Mouse (Mus musculus): ENCODE measurements around the gene Frmd5. TPM values are rescaled to one million over a fixed set of nuclear protein-coding genes. Genes with fewer than 3 reads are reported as not detected.
"Not testable (repeated sequence)": the region's sequence is repeated elsewhere in the genome, so short reads cannot be mapped to it uniquely, and the experiment has no call there.

Frmd5 gene
- polyA plus RNA-seq, 2 experiments, result 0.78 to 2.2 TPM

DNA sequence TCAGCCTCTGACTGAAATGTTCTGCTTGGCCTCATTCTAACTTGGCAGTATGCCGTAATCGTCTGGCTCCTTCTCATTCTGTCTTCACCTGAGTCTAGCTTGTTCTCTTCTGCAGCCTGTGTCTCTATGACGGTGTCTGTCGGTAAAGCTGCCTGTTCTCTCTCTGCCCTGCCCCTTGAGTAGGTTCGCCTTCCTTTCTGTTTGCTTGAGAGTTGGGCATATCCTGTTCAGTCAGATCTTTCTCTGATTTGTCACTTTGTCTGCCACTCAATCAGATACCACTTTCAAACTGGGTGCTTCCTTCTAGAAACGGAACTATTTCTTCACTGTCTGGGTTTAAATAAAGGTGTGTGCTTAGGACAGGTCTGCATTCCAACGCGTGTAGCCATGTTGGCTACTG lies 295.5 kb downstream of the Frmd5 start:
- TF ChIP-seq POLR2A (IDR thresholded peaks at IDR 0.05; ENCODE audit: borderline replicate concordance, extremely low read depth, insufficient read depth, insufficient read length), result no peak
- Histone ChIP-seq H3K9ac (ENCODE audit: low read depth, low read length, severe bottlenecking) (no peak overlapping the region), H3K27me3 (ENCODE audit: control insufficient read depth, insufficient read depth, low read length) (no peaks in the 10 kb centered on the region), H3K27ac (replicated peaks; ENCODE audit: low read depth, low read length) (no peak overlapping the region), H3K9me3 (ENCODE audit: control insufficient read depth, low read length) (no peaks in the 10 kb centered on the region), H3K36me3 (ENCODE audit: control insufficient read depth, insufficient read depth, low read length) (peaks cover 20% of the 10 kb centered on the region), H3K4me3 (replicated peaks; ENCODE audit: low read length) (no peak overlapping the region), H3K4me2 (replicated peaks; ENCODE audit: low read depth, low read length, severe bottlenecking) (no peak overlapping the region), H3K4me1 (ENCODE audit: control insufficient read depth, insufficient read depth, low read length) (peaks cover 12% of the 10 kb centered on the region; the same call in 1 of the 2 replicates)
- WGBS, result 95% methylated on average over 8 of the region's 8 CpGs
- ATAC-seq (ENCODE audit: low FRiP score, low read depth) (no peak), DNase-seq (ENCODE audit: low spot score) (no peak)

- H3K4me3 ChIP-seq (replicated peaks; ENCODE audit: low read length), result peak overlapping the region; percentile 33
- no peaks in the 10 kb centered on the region for H3K27me3 ChIP-seq (ENCODE audit: control insufficient read depth, insufficient read depth, low read length)
- H3K9me3 ChIP-seq (ENCODE audit: control insufficient read depth, low read length), result no peaks in the 10 kb centered on the region
- no peak overlapping the region for H3K9ac ChIP-seq (ENCODE audit: low read depth, low read length, severe bottlenecking)
- ATAC-seq (ENCODE audit: low FRiP score, low read depth) (0 out of 2 replicates have a peak, but pooled peaks have one; percentile 34), DNase-seq (ENCODE audit: low spot score) (peak; percentile 31)
- H3K27ac ChIP-seq (replicated peaks; ENCODE audit: low read depth, low read length), result no peak overlapping the region
- WGBS, result 15% methylated on average over 16 of the region's 16 CpGs
- peaks cover 16% of the 10 kb centered on the region for H3K36me3 ChIP-seq (ENCODE audit: control insufficient read depth, insufficient read depth, low read length)
- H3K4me1 ChIP-seq (ENCODE audit: control insufficient read depth, insufficient read depth, low read length), result peaks cover 12% of the 10 kb centered on the region; the same call in 1 of the 2 replicates
- peak overlapping the region; percentile 44 for H3K4me2 ChIP-seq (replicated peaks; ENCODE audit: low read depth, low read length, severe bottlenecking)
- no peak for TF ChIP-seq POLR2A (IDR thresholded peaks at IDR 0.05; ENCODE audit: borderline replicate concordance, extremely low read depth, insufficient read depth, insufficient read length)
Measured at GRCm38 (mm10) chr2:121509584-121509983, 297.3 kb downstream of the Frmd5 start.

GRCm38 (mm10) chr2:121507951-121508330 lies 298.9 kb downstream of the Frmd5 start:
- Histone ChIP-seq H3K27ac (replicated peaks; ENCODE audit: low read depth, low read length) (no peak overlapping the region), H3K9me3 (ENCODE audit: control insufficient read depth, low read length) (no peaks in the 10 kb centered on the region), H3K27me3 (ENCODE audit: control insufficient read depth, insufficient read depth, low read length) (no peaks in the 10 kb centered on the region), H3K9ac (ENCODE audit: low read depth, low read length, severe bottlenecking) (peak overlapping the region; percentile 64), H3K4me1 (ENCODE audit: control insufficient read depth, insufficient read depth, low read length) (peaks cover 12% of the 10 kb centered on the region; the same call in 1 of the 2 replicates), H3K4me2 (replicated peaks; ENCODE audit: low read depth, low read length, severe bottlenecking) (peak overlapping the region; percentile 50), H3K36me3 (ENCODE audit: control insufficient read depth, insufficient read depth, low read length) (peaks cover 14% of the 10 kb centered on the region), H3K4me3 (replicated peaks; ENCODE audit: low read length) (peak overlapping the region; percentile 51)
- DNase-seq (ENCODE audit: low spot score), result no peak
- 82% methylated on average over 2 of the region's 2 CpGs for WGBS
- no peak for TF ChIP-seq POLR2A (IDR thresholded peaks at IDR 0.05; ENCODE audit: borderline replicate concordance, extremely low read depth, insufficient read depth, insufficient read length)
- ATAC-seq (ENCODE audit: low FRiP score, low read depth), result no peak

DNA sequence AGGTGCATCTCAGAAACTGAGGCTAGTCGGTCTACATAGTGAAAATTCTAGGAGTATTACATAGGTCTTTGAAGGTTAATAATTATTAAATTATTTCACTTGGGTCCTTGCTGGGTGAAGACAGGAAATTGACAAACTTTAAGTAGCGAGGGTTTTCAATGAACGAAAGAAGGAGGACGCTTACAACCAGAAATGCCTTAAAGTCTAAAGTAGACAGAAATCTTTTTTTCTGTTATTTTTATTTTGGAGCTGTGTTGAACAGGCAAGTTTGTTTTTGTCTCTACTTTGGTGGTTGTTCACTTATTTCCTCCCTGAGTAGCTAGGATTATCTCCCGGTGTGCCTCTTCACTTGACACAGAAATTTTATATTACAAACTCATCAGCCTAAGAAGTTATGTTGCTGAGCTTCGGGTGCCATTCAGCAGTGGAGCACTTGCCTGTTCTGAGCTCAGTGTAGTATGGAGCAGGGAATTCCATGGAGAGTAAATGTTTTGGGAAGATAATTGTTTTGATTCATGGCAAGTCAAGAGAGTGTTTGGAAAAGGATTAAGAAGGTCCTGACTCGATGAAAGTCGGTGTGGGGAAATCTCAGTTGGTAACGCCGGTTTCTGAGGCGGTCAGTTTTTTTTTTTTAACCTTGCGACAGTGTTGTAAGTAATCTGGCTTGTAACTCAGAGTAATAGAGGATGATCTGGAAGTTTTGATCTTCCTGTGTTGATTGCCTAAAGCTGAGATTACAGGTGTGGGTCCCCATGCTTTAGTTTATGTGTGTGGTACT lies 299.5 kb downstream of the Frmd5 start:
- no peak for ATAC-seq (ENCODE audit: low FRiP score, low read depth)
- H3K4me3 ChIP-seq (replicated peaks; ENCODE audit: low read length), result peak overlapping the region; percentile 51
- peak overlapping the region; percentile 50 for H3K4me2 ChIP-seq (replicated peaks; ENCODE audit: low read depth, low read length, severe bottlenecking)
- H3K27ac ChIP-seq (replicated peaks; ENCODE audit: low read depth, low read length), result no peak overlapping the region
- H3K36me3 ChIP-seq (ENCODE audit: control insufficient read depth, insufficient read depth, low read length), result peaks cover 14% of the 10 kb centered on the region
- H3K4me1 ChIP-seq (ENCODE audit: control insufficient read depth, insufficient read depth, low read length), result peaks cover 12% of the 10 kb centered on the region; the same call in 1 of the 2 replicates
- H3K27me3 ChIP-seq (ENCODE audit: control insufficient read depth, insufficient read depth, low read length), result no peaks in the 10 kb centered on the region
- no peak for DNase-seq (ENCODE audit: low spot score)
- H3K9ac ChIP-seq (ENCODE audit: low read depth, low read length, severe bottlenecking), result peak overlapping the region; percentile 64
- no peaks in the 10 kb centered on the region for H3K9me3 ChIP-seq (ENCODE audit: control insufficient read depth, low read length)
- WGBS, result 24% methylated on average over 12 of the region's 12 CpGs
- TF ChIP-seq POLR2A (IDR thresholded peaks at IDR 0.05; ENCODE audit: borderline replicate concordance, extremely low read depth, insufficient read depth, insufficient read length), result no peak

DNA sequence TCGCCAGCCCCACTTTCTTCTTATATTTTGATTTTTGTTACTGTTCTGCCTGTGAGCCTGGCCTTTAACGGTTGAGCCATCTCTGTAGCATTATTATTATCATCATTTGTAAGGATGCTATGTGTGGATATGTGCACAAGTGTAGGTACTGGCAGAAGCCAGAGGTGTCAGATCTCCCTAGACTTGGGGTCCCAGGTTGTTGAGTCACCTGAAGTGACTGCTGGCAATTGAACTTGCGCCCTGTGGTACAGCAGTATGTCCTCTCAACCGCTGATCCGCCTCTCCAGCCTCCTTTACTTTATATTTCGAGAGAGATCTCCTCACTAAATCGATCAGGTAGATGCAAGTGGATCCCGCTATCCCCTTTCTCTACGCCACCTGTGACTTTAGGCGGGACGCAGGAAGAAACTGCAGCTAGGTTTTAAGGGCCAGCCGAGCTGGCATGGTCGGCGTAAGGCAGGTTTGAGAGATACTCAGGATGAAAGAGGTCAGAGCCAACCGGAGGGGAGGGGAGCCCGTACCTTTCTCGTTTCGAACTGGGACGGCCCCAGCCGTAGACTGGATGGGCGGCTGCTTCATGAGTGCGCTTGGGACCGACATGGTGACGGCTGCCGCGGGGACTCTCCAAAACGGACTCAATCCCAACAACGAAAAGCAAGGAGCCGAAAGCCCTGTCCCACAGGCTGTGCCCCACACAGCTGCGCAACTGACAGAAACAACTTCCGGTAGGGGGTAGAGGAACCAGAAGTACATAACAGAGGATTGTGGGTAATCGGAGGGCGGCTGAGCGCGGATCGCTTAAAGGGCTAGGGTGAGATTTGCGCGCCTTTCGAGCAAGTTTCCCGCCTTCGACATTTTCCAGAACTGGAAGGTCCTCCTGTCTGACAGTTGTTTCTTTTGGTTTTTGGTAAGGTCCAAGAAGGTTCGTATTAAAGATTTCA lies 300.7 kb downstream of the Frmd5 start, which contains the start of the genes Mfap1a and Wdr76:
Gene Mfap1a, minus strand, starts transcription at position 724 of the 941 bp plus-strand sequence.
Gene Wdr76, plus strand, starts transcription at position 782 of the 941 bp plus-strand sequence.
- Histone ChIP-seq H3K9ac (ENCODE audit: low read depth, low read length, severe bottlenecking) (peak within 1 kb of the TSS; percentile 64), H3K4me1 (ENCODE audit: control insufficient read depth, insufficient read depth, low read length) (peaks cover 12% of the 10 kb centered on the region; the same call in 1 of the 2 replicates), H3K4me3 (replicated peaks; ENCODE audit: low read length) (peak within 1 kb of the TSS; percentile 51), H3K4me2 (replicated peaks; ENCODE audit: low read depth, low read length, severe bottlenecking) (peak within 1 kb of the TSS; percentile 50)
- TF ChIP-seq POLR2A (IDR thresholded peaks at IDR 0.05; ENCODE audit: borderline replicate concordance, extremely low read depth, insufficient read depth, insufficient read length), result peak; percentile 74; the same call in 1 of the 2 replicates
- not testable (repeated sequence) for H3K27me3 ChIP-seq (ENCODE audit: control insufficient read depth, insufficient read depth, low read length); H3K9me3 ChIP-seq (ENCODE audit: control insufficient read depth, low read length); H3K27ac ChIP-seq (replicated peaks; ENCODE audit: low read depth, low read length); H3K36me3 ChIP-seq (ENCODE audit: control insufficient read depth, insufficient read depth, low read length)
- ATAC-seq (ENCODE audit: low FRiP score, low read depth), result peak; percentile 95
- peak; percentile 95 for DNase-seq (ENCODE audit: low spot score)
- 5% methylated on average over 40 of the region's 42 CpGs for whole genome bisulfite sequencing

- not testable (repeated sequence) for H3K27ac ChIP-seq (replicated peaks; ENCODE audit: low read depth, low read length); H3K9me3 ChIP-seq (ENCODE audit: control insufficient read depth, low read length); H3K4me2 ChIP-seq (replicated peaks; ENCODE audit: low read depth, low read length, severe bottlenecking); H3K36me3 ChIP-seq (ENCODE audit: control insufficient read depth, insufficient read depth, low read length); H3K4me3 ChIP-seq (replicated peaks; ENCODE audit: low read length); H3K4me1 ChIP-seq (ENCODE audit: control insufficient read depth, insufficient read depth, low read length); H3K9ac ChIP-seq (ENCODE audit: low read depth, low read length, severe bottlenecking); DNase-seq (ENCODE audit: low spot score); H3K27me3 ChIP-seq (ENCODE audit: control insufficient read depth, insufficient read depth, low read length); ATAC-seq (ENCODE audit: low FRiP score, low read depth)
- 67% methylated on average over 1 of the region's 6 CpGs for WGBS
Measured at GRCm38 (mm10) chr2:121501550-121501949, 305.3 kb downstream of the Frmd5 start.

All from limb, embryonic 14.5 days (tissue).